Mouse (Mus musculus) midbrain, embryonic 11.5 days (tissue): ENCODE measurements around the gene Slc22a20. TPM values are rescaled to one million over a fixed set of nuclear protein-coding genes. Genes with fewer than 3 reads are reported as not detected.

Experiments
- ATAC-seq: fragments of 200-750 bp; cut with Nextera tagmentation; 2 replicates; pipeline ENCODE4 v1.8.0; 2017; ENCODE audit warnings: moderate TSS enrichment, moderate library complexity; ENCODE audit not compliant: low FRiP score
- DNase-seq: peaks from one replicate; pipeline ENCODE4 v3.0.0; 2015; ENCODE audit warnings: low spot score; ENCODE audit errors: missing footprints
- H3K27ac ChIP-seq: fragments of 300-500 bp; sonication (generic); 2 replicates; pipeline ENCODE4 v1.5.1; 2014; ENCODE audit warnings: low read depth, low read length
- H3K27me3 ChIP-seq: fragments of 300-500 bp; sonication (generic); 2 replicates; pipeline ENCODE4 v1.6.1; 2014; ENCODE audit warnings: mild to moderate bottlenecking, low read length, moderate library complexity, mixed read lengths; ENCODE audit not compliant: control insufficient read depth, insufficient read depth
- H3K36me3 ChIP-seq: fragments of 300-500 bp; sonication (generic); 2 replicates; pipeline ENCODE4 v1.6.1; 2014; ENCODE audit warnings: mild to moderate bottlenecking, low read length, moderate library complexity, mixed read lengths; ENCODE audit not compliant: control insufficient read depth, insufficient read depth
- H3K4me1 ChIP-seq: fragments of 300-500 bp; sonication (generic); 2 replicates; pipeline ENCODE4 v1.6.1; 2014; ENCODE audit warnings: low read length; ENCODE audit not compliant: control insufficient read depth, insufficient read depth
- H3K4me2 ChIP-seq: fragments of 300-500 bp; sonication (generic); 2 replicates; pipeline ENCODE4 v1.6.1; 2014; ENCODE audit warnings: mild to moderate bottlenecking, moderate library complexity
- H3K4me3 ChIP-seq: fragments of 300-500 bp; sonication (generic); 2 replicates; pipeline ENCODE4 v1.5.1; 2014; ENCODE audit warnings: low read depth, low read length
- H3K9ac ChIP-seq: fragments of 300-500 bp; sonication (generic); 2 replicates; pipeline ENCODE4 v1.6.1; 2014; ENCODE audit warnings: low read length
- H3K9me3 ChIP-seq: fragments of 300-500 bp; sonication (generic); 2 replicates; pipeline ENCODE4 v1.6.1; 2016; ENCODE audit warnings: low read length; ENCODE audit not compliant: control insufficient read depth
- WGBS: fragments of 180-500 bp; shearing (Covaris S2); extraction: QIAGEN DNeasy Blood & Tissue Kit; methylation state at CpG from one replicate; pipeline ENCODE4 v1.1.7; 2014; 5-methylcytosine and 5-hydroxymethylcytosine counted together
- polyA plus RNA-seq: library from polyadenylated mRNA; unstranded; fragments of >200 nt; fragmentation: Nextera tagmentation; extraction: Ambion mirVana; gene quantifications from 2 replicates; pipeline ENCODE4 v1.2.1, GENCODE M21; 2014

The Slc22a20 gene
- polyA plus RNA-seq, 1 experiment from 2014 or later, result not detected

DNA sequence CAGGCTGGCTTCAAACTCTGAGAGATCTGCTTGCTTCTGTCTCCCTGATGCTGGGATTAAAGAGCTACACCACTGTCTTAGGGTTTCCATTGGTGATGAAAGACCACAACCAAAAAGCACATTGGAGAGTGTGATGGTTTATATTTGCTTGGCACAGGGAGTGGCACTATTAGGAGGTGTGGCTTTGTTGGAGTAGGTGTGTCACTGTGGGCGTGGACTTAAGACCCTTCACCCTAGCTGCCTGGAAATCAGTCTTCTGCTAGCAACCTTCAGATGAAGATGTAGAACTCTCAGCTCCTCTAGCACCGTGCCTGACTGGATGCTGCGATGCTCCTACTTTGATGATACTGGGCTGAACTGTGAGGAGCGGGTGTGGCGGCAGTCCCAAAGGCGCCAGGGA lies 47.4 kb downstream of the Slc22a20 start:
- WGBS, result 83% methylated on average over 6 of the region's 6 CpGs
- no peak for DNase-seq
- no peak overlapping the region; the same call in 1 of the 2 replicates for H3K4me2 ChIP-seq
- H3K27ac ChIP-seq, result no peak overlapping the region
- no peaks in the 10 kb centered on the region for H3K27me3 ChIP-seq
- peaks cover 14% of the 10 kb centered on the region for H3K4me1 ChIP-seq
- no peaks in the 10 kb centered on the region for H3K9me3 ChIP-seq
- ATAC-seq, result no peak
- peaks cover 4% of the 10 kb centered on the region; the same call in 1 of the 2 replicates for H3K36me3 ChIP-seq
- H3K9ac ChIP-seq, result no peak overlapping the region
- no peak overlapping the region for H3K4me3 ChIP-seq

DNA sequence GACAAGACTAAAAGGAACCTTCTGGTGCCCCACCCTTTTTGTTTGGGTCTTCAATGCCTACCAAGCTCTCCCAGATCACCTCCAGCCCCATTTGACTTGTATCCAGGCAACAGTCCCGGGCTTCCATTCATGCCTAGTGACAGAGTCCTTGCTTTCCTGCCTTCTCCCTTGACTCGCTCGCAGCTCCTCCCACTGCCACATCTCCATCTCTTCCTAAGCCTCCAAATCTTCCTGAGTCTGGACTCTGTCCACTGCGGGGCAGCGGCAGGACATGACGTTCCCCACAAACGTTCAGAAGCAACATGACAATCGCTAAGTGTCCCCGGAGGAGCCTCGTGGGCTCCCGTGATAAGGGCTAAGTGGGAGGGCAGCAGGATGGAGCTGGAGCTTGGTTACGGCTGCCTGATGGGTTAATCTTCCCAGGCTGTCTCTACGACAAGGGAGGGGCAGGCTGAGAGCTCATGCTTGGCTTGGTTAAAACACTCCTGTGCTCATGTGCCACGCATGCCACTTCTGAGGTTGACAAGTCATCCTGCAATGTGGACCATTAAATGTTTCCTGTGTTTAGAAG lies 48.0 kb downstream of the Slc22a20 start:
- peak; percentile 87 for DNase-seq

DNA sequence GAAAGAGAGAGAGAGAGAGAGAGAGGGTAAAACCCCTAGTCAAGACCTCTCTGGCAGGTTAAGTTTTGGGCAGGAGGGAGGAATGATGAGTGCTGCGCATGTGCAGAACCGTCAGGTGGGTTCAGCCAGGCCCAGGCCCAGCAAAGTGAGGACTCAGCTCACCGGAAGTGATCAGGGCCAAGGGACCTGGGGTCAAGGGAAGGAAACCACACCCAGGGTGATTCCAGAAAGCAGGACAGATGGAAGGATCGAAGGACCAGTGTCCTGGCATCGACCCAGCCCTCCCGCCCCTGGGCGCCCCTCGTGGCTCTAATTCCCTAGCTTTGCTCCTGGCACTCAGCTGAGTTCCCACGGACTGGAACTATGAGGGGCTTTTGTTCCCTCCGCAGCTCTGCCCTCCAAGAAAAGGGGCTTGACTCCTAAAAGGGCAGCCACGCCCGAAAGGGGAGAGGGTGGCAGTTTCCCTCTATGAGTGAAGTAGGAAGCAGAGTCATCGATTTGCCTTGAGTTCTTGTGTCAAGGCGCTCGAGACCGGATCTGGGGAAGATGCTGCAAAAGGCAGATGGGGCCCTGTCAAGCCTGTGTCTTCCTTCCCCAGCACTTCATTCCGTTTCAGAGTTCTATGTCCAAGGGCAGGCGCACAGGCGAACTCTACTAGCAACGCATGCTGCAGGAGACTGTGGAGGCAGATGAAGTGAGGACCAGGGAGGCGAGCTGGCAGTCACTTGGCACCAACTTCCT lies 48.7 kb downstream of the Slc22a20 start:
- peak overlapping the region; percentile 25; the same call in 1 of the 2 replicates for H3K4me2 ChIP-seq

More for the DNA sequence above, 48.0 kb downstream of the Slc22a20 start:
- Histone ChIP-seq H3K27ac (no peak overlapping the region), H3K27me3 (no peaks in the 10 kb centered on the region), H3K36me3 (peaks cover 4% of the 10 kb centered on the region; the same call in 1 of the 2 replicates), H3K4me3 (no peak overlapping the region), H3K4me2 (peak overlapping the region; percentile 25), H3K9ac (no peak overlapping the region), H3K9me3 (no peaks in the 10 kb centered on the region), H3K4me1 (peaks cover 14% of the 10 kb centered on the region)
- ATAC-seq, result 0 out of 2 replicates have a peak, but pooled peaks have one; percentile 27
- WGBS, result 21% methylated on average over 14 of the region's 14 CpGs

DNA sequence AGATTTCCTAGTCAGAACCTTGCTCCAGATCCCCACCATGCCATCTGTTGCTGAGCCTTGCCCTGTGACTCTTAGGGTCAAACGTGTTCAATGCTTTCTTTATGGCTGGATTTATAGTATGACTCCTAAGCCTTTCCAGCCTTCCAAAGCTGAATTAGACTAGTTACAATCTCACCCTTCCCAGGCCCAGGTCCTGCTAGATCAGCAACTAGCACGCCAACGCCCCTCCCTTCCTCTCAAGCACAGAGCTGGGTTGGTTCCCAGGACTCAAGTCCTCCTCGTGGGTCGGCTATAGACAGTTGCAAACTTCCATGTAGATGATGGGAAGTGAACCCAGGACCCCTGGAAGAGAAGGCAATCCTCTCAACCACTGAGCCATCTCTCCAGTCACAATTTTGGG lies 50.3 kb downstream of the Slc22a20 start:
- Histone ChIP-seq H3K4me1 (peaks cover 14% of the 10 kb centered on the region), H3K36me3 (no peaks in the 10 kb centered on the region; the same call in 1 of the 2 replicates), H3K4me3 (no peak overlapping the region), H3K27me3 (no peaks in the 10 kb centered on the region), H3K27ac (no peak overlapping the region), H3K9ac (no peak overlapping the region), H3K9me3 (no peaks in the 10 kb centered on the region), H3K4me2 (no peak overlapping the region)
- WGBS, result 84% methylated on average over 5 of the region's 5 CpGs
- ATAC-seq, result no peak
- DNase-seq, result peak; percentile 66

More for the DNA sequence above, 48.7 kb downstream of the Slc22a20 start:
- Histone ChIP-seq H3K4me1 (peaks cover 14% of the 10 kb centered on the region), H3K9ac (no peak overlapping the region), H3K36me3 (peaks cover 4% of the 10 kb centered on the region; the same call in 1 of the 2 replicates), H3K27ac (no peak overlapping the region), H3K9me3 (no peaks in the 10 kb centered on the region), H3K27me3 (no peaks in the 10 kb centered on the region), H3K4me3 (no peak overlapping the region)
- no peak for DNase-seq
- ATAC-seq, result no peak
- WGBS, result 70% methylated on average over 21 of the region's 21 CpGs

DNA sequence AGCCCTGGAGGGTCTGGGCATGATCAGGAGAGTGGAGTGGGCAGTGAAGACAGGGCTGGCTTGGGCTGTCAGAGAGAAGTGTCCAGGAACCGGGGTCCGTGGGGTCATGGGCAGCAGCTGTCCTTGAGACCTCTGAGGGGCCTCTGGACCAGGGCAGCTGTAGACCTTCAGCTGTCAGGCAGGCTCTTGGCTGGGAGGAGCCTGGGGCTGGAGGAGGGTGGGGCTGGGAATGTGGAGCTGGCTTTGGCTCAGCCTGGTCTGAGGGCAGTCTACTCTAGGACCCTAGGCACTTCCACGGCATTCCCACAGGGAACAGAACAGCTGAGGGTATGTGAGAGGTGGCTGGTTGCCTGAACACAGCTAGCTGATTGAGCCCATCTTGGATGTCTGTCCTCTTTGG lies 50.7 kb downstream of the Slc22a20 start:
- Histone ChIP-seq H3K36me3 (no peaks in the 10 kb centered on the region; the same call in 1 of the 2 replicates), H3K4me1 (peaks cover 14% of the 10 kb centered on the region), H3K9ac (no peak overlapping the region), H3K9me3 (no peaks in the 10 kb centered on the region), H3K27me3 (no peaks in the 10 kb centered on the region), H3K4me3 (no peak overlapping the region), H3K27ac (no peak overlapping the region), H3K4me2 (no peak overlapping the region)
- 55% methylated on average over 3 of the region's 3 CpGs for WGBS
- no peak for ATAC-seq
- DNase-seq, result peak; percentile 44

DNA sequence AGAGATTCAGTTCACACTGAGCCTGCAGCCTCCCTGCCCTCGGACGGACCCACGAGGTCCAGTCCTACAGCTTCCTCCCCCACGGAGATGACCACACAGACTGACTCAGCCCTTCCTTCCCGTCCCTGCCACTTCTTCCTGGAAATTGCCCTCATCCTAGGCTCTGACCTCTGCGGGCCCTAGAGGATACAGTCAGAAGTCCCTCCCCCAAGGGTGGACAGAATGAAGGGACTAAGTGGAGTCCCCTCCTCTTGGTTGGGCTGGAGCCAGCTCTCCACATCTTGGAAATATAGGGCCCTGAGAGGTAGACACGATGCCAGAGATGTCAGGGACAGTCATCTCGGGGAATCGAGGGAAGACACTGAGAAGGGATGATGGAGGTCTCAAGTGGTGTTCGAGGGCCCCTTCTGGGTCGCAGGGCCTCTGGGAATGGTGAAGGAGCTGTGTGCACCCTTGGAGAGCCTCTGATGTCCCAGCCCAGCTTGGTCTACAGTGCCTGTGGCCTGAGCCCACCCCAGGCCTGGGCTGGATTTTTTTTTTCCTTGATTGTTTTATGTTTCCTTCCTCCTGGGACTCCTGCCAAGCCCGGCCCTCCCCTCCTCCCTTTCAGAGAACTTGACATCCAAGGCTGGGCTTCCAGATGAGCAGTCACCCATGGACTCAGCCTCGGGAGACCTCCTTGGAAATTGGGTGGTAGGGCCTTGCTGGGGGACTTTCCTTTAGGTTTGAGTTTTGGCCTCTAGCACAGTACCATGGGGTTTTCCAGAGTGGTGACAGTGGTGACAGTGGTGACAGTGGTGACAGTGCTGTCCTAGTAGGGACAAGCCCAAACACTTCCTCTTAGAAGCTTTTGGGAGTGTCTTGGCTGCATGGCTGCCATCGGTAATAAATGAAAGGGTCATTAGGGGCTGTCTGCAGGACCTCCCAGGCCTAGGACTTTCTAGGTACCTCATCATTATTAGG lies 56.0 kb downstream of the Slc22a20 start:
- H3K27ac ChIP-seq, result no peak overlapping the region
- 80% methylated on average over 14 of the region's 14 CpGs for WGBS
- no peaks in the 10 kb centered on the region for H3K36me3 ChIP-seq

DNA sequence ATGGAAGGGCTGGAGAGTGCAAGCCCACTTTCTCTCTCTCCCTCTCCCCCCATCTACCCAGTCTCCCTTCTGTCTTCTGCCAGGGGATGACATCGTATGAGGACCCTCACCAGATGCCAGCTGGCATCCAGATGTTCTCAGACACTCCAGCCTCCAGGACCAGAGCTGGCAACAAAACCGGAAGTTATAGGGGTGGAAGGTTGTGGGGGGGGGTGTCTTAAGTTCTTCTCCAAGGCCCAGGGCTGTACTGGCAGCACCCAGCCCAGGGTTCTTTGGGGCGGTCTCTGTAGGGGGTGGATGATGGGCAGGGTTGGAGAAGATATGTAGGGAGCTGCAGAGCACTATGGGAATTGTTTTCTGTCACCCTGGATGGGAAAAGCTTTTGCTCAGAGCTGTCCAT lies 57.4 kb downstream of the Slc22a20 start:
- WGBS, result 72% methylated on average over 3 of the region's 3 CpGs
- H3K27me3 ChIP-seq, result no peaks in the 10 kb centered on the region; the same call in 1 of the 2 replicates
- H3K4me2 ChIP-seq, result no peak overlapping the region
- no peak for ATAC-seq
- no peaks in the 10 kb centered on the region for H3K9me3 ChIP-seq
- no peak overlapping the region for H3K27ac ChIP-seq
- H3K36me3 ChIP-seq, result no peaks in the 10 kb centered on the region
- H3K4me1 ChIP-seq, result peaks cover 5% of the 10 kb centered on the region; the same call in 1 of the 2 replicates
- H3K4me3 ChIP-seq, result no peak overlapping the region
- no peak overlapping the region for H3K9ac ChIP-seq
- DNase-seq, result peak; percentile 6

More for the DNA sequence above, 56.0 kb downstream of the Slc22a20 start:
- Histone ChIP-seq H3K9ac (no peak overlapping the region), H3K27me3 (no peaks in the 10 kb centered on the region; the same call in 1 of the 2 replicates), H3K4me1 (no peaks in the 10 kb centered on the region), H3K4me3 (no peak overlapping the region), H3K4me2 (no peak overlapping the region), H3K9me3 (no peaks in the 10 kb centered on the region)
- ATAC-seq, result no peak
- peak; percentile 69 for DNase-seq

DNA sequence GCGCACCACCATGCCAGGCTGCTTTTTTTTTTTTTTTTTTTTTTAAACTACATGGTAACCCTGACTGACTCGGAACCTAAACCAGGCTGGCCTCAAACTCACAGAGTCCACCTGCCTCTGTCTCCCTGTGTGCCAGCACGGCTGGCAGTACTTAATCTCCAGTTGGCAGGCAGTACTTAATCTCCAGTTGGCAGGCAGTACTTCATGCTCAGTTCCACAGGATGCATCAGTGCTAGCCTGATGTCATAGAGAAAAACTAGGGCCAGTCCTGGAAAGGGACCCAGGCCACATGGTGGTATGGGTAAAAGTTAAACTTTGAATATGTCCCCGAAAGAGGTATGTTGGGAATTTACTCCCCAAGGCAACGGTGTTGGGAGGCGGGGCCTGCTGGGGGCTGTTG lies 57.8 kb downstream of the Slc22a20 start:
- no peak overlapping the region for H3K27ac ChIP-seq
- H3K9ac ChIP-seq, result no peak overlapping the region
- H3K9me3 ChIP-seq, result no peaks in the 10 kb centered on the region
- ATAC-seq (no peak), DNase-seq (no peak)
- no peaks in the 10 kb centered on the region; the same call in 1 of the 2 replicates for H3K27me3 ChIP-seq
- 79% methylated on average over 6 of the region's 6 CpGs for WGBS
- no peak overlapping the region for H3K4me2 ChIP-seq
- no peaks in the 10 kb centered on the region for H3K36me3 ChIP-seq
- peaks cover 5% of the 10 kb centered on the region; the same call in 1 of the 2 replicates for H3K4me1 ChIP-seq
- H3K4me3 ChIP-seq, result no peak overlapping the region
